Mouse (Mus musculus) gastrocnemius, adult 8-10 months (tissue): ENCODE data around the gene Pclaf. TPM values are rescaled to one million over a fixed set of nuclear protein-coding genes. Genes with fewer than 3 reads are reported as not detected.

Experiments
- DNase-seq, 2 experiments: peaks; one replicate each; pipeline ENCODE4 v3.0.0; 2022; ENCODE audit warnings: low spot score in 2 of 2
- total RNA-seq, 4 experiments: library from RNA; stranded (reverse); gene quantifications; 2 replicates each; pipeline ENCODE4 v1.2.4; 2022

Pclaf gene
- not detected for total RNA-seq

DNA sequence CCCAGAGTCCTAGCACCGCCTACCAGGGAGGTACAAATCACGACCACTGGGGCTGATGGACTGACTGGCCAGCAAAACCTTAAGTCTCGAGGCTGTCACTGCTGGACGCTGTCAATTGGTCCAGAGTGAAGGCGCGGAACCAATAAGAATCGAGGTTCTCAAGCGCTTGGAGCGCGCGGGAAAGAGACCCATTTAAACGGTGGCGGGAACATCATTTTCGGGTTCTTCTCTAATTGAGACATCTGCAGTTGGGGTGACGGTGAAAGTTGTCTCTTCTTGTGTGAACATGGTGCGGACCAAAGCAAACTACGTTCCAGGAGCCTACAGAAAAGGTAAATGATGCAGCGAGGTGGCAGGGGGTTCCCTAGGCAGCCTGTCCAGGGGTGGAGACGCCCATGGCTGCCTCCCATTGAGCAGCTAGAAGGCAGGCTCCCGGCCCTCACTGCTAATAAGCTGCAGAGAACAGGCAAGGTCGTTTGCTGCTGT, at the start of gene Pclaf:
Gene Pclaf, plus strand, starts transcription at position 95 of the 486 bp plus-strand sequence.
- peak; percentile 15 to 20 for DNase-seq

DNA sequence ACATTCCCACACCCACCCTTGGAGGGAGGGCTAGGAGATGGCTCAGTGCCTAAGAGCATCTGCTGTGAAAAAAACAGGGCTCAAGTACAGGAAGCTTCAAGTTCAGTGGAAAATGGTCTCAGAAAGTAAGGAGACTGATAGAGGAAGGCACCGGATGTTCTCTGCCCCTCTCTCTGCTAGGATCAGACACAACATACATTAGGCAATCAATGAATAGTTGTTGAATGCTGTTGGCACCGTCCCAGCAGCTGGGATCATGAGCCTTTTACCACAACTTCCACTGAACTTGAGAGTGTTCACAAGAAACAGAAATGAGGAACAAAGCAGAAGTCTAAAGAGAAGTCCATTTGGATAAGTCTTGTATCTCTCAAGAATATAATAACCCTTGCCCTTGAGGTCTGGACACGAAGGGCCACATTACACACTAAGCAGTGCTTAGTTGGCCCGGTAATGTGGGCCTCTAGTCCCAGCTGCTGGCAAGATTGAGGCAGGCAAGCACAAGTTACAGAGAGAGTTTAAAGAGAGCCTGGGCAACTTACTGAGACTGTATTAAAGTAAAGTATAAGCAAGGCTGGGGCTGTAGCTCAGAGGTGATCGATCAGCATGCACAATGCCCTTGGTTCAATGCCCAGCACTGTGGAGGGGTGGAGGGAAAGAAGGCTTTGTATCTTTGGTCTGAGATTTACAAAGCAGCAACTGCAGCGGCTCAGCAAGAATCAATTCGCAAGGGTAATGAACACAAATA, 45.4 kb upstream of the Pclaf start:
- DNase-seq, result no peak

DNA sequence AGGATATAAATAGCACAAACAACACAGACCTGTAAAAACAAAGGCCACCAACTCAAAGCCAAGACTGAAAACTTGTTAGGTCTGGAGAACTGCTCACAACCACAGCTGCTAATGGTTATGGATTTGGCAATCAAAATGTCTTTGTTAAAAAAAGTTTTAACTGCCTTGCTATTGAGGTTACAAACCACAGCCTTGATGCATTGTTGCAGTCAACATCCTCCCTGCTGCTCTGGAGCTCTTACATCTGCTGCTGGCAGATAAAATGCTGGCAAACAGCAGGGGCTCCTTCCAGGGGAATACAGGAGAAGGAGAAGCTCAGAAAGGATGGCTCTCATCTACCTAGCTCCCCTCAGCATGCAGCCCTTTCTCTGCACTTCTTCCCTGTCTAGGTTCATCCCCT, 41.9 kb upstream of the Pclaf start:
- DNase-seq, result no peak

DNA sequence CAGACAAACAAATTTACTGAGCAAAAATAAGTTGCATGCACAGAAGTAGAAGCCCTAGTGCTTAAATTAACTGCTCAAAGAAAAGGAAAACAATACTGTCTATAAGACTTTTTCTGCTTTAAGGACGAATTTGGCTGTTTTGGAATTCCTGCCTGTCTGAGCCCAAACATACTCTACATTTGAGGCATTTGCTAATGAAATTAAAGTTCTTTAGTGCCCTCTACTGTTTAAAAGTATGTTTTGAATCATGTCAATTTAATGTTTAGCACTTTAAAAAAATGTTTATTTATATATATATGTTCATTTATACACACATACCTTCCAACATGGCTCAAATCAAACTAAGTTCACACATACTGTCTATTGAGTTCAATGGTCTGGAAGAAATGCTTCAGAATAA, 39.8 kb upstream of the Pclaf start:
- no peak for DNase-seq

DNA sequence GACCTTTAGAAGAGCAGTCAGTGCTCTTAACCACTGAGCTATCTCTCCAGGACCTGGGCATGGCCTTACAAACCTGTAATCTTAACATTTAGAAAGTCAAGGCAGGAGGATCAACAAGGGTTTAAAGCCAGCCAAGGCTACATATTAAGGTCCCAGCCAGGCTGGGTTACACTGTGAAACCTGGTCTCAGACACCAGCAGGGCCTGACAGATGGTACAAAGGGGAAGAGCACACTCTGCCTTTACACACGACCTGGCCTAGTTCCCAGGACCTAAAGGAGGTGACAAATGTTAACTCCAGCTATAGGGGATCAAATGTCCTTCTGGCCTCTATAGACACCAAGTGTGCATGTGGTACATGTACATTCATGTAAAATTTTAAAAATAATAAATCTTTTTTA, 30.4 kb upstream of the Pclaf start:
- DNase-seq, result no peak

DNA sequence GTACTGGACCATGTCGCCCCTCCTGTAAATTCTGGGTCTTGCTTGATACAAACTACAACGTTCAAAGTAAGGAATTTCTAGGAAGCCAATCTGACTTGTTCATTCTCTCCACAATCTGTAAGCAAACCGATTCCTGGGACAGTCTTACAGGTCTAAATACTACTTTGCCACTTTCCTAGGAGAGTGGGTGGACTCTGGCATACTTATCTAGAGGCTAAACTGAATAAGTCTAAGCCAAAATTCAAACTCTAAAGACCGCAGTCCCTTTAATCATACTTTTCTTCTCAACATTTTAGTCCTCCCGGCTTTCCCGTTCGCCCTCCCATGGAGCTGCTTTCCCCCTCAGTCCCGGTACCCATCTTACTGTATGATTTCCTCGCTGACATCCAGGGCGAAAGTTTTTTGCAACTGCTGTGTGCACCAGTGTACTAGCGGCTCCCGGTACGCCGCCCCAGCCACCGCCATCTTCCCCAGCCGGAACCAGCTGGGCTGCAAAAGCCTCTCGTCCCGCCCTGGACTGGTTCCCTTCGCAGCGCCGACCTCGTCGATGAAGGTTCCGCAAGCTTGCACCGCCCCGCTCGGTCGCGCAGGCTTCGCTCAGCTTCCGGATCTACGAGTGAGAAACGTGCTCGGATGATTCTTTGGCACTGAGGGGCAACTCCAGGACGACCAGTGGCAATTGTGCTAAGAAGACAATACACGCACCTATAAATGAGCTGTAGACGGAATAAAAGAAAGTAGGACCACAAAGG, 5.3 kb upstream of the Pclaf start:
- peak; percentile 78 to 83 for DNase-seq

DNA sequence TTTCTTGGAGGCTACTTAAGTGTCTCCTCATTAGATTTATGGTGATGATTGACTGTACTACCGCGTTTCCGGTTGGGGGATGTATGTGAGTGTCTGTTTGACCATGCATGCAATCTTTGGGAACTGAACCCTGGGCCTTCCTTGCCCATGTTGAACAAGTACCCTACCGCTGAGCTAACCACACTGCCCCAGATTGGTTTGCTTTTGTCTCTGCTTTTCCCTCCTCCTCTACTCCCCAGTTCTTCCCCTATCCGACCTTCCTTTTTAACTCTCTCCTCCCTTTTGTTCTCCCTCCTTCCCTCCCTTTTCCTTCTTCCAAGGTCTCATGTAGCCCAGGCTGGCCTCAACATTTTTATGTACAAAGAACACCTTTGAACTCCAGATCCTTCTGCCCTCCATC, 1.1 kb downstream of the Pclaf start:
- DNase-seq, result no peak

DNA sequence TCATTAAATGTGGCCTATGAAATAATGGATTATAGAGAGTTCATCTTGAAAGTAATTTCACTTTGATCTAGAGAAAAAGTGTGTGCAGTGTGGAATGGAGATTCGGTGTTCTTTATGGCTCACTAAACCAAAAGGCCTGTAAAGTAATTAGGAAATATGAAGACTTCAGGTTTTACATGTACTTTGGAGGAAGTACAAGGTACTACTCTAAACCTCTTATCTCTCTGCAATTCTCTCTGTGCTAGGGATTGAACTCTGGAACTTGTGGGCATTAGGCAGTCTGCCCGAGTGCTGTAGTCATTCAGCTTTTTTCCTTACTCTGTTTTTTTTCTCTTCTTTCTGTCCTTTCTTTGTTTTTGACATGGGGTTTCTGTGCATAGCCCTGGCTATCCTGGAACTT, 6.9 kb downstream of the Pclaf start:
- no peak for DNase-seq

DNA sequence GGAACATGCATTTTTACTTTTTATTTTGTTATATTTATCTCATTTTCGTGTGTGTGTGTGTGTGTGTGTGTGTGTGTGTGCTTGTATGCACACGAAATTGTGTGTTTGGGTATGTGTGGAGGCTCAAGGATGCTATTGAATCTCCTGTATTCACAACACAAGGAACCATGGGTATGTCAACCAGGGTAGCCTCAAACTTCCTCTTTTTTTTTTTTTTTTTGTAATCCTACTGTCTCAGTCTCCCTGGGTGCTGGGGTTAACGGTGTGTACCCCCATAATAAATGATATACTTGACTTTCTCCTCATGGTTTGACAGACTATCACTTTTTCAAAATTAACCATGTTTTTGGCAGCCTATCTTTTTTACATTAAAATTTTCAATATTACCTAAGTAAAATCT, 12.8 kb downstream of the Pclaf start:
- DNase-seq, result no peak

DNA sequence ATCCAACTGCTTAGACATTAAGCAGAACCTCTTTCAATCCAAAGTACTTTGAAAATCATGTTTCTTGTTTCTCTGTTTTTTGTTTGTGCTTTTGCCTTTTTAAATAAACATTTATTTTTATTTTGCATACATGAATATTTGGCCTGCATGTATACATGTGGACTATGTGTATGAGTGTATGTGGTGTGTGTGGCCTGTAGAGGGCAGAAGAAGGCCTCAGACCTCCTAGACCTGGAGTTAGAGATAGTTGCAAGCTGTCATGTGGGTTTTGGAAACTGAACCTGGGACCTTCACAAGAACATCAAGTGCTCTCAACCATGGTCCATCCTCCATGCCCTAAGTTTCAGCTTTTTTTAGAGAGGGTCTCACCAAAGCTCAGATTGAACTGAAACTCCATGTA, 13.4 kb downstream of the Pclaf start:
- DNase-seq, result no peak

DNA sequence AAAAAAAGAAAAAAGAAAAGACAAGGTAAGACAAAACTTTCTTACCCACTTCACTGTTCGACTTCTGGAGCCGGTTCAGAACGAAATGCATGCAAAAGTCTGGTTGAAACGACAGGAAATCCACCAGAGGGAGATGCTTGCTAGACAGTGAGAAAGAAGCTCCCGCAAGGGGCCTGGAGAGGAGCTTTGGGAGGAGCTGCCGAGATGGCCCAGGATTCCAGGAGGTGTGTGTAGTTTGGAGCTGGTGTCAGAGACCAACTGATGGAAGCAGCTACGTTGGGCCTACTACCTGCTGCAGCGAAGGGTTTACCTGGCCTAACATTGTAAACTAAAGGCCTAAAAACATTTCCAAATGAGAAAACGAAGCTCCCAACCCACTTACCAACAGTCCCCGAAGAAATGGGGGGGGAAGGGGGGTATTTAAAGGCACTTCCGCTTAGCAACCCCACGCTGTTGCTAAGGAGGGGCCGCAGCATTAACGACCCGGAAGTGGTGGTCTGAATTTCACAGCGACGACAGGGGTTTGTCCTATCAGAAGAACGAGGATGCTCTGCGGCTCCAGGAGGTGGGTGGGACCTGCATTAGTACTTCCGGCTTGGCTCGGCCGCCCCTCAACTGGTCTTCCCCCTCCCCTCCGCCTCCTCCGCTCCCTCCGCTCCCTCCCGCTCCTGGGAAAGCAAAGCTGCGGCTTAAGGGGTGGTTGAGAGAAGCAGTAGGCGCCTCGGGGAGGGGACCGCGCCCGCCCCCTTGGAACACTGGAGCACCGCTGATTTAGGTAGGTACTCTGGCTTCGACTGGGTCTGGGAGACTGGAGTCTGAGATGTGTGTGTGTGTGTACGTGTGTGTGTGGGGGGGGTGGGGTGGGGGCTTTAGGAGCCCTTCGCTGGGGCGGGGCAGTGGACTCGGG, 18.6 kb downstream of the Pclaf start, which contains the start of the genes Trip4 and Csnk1g1:
Gene Trip4, minus strand, starts transcription at position 401 of the 907 bp plus-strand sequence.
Gene Csnk1g1, plus strand, starts transcription at position 531 of the 907 bp plus-strand sequence.
- DNase-seq, result peak; percentile 95

DNA sequence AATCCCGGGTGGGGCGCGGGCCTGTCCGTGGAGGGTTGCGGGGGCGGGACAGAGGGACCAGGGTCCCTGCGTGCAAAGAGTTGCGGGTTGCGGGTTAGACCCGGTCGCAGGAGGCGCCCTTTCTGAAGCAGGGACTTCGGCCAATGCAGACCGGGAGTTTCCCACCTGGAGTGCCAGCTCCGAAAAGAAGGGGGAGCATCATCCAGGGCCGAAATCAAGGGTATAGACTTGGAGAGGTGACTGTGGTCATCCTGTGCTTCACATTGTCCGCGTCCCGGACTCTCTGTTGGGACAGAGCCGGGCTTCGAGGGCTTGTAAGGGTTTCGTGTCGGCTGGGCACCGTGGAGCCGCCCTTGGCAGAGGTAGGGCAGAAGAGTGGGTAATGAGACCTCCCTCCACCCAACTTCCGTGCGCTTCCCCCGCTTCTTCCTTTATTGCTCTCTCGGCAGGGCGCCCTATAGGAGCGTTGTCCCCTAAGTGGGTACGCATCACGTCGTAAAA, 19.3 kb downstream of the Pclaf start:
- peak in 1 of 2 experiments; percentile 14 for DNase-seq

DNA sequence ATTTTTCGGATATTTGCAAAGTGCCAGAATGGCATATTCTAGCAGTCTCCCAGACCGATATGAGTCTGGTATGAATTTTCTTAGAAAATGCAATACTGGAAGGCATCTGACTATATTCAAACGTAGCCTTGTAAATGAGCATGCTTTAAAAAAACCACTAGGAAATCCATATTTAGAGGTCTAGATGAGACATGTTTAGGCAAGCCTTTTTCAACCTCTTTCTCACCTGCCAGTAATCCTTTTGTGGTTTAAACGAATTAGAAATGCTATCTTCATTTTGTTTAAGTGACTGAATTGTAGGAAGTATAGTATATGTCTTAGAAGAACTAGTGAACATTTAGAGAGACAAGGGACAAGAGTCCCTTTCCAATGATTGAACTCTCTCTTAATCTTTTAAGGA, 19.8 kb downstream of the Pclaf start:
- DNase-seq, result no peak

DNA sequence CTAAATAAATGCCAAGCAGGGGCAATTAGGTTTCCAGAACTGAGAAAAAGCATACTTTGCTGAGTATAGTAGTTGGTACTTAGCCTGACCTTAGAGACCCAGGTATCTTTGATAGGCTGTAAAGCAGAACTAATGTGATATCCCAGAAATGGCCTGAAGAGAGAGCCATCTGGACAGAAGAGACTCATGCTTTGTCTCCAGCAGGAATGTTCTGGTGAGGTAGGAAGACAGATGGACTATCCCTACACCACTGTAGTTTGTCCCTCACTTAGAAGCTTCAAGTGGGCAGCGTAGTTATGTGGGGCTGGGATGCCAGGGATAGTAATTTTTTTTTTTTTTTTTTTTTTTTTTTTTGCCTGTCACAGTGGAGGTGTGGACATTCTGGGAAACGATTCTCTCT, 23.9 kb downstream of the Pclaf start:
- DNase-seq, result no peak

DNA sequence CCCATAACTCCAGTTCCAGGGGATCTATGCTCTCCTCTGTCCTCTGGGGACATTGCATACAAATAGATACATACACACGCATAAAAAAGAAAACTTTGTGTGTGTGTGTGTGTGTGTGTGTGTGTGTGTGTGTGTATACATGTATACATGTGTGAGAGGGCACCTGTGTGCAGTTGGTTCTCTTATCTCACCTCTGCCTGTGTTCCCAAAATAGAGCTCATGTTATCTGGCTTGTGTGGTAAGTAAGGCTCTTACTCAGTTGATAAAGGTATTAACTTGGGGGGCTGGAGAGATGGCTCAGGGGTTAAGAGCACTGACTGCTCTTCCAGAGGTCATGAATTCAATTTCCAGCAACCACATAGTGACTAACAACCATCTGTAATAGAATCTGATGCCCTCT, 27.0 kb downstream of the Pclaf start:
- DNase-seq, result no peak

DNA sequence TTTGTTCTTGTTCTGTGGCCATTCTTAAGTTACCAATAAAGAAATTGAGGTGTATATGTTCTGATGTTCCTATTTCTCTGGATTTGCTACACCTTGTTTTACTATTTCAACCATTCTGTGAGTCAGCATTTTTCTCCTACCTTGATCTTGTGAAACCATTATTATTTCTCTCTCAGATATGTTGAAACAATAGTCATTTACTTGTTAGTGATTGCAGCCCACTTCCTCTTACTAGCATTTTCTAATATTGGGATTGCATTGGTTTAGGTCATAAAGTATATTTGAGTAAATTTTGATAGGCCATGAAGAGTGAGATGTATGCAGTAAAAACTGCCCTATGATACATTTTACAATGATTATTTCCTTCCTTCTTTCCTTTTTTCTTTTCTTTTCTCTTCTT, 38.4 kb downstream of the Pclaf start:
- no peak for DNase-seq

DNA sequence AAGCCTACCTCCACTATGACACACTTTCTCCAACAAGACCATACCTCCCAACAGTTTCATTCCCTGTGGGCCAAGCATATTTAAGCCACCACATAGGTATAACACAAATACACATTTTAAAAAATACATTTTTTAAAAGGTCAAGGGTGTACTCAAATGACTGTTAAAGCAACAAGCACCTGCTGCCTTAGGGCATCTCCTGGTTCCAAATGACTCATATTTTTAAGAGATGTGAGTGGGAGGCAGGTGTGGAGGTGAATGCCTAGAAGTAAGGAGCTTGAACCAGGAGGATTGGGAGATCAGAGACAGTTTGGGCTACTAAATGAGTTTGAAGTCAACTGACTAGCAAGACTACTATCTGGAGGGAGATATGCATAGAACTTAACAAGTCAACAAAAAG, 39.8 kb downstream of the Pclaf start:
- DNase-seq, result no peak

DNA sequence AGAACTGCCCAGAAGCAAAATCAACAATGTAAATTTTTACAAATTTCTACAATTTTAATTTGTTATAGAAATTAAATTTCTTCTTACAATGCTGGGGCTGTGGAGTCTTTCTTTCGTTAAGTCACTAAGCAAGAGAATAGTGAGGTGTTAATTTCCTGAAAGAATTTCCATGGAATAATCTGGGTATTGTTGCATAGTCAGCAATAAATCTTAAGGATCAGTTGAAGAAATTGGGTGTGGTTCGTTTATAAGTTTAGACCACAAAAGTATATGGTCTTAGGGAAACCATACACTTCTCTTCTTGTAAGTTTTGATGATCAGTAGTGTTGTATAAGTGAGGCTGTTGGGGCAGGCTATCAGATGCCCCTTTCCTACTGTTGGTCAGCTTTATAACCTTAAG, 47.5 kb downstream of the Pclaf start:
- DNase-seq, result no peak

DNA sequence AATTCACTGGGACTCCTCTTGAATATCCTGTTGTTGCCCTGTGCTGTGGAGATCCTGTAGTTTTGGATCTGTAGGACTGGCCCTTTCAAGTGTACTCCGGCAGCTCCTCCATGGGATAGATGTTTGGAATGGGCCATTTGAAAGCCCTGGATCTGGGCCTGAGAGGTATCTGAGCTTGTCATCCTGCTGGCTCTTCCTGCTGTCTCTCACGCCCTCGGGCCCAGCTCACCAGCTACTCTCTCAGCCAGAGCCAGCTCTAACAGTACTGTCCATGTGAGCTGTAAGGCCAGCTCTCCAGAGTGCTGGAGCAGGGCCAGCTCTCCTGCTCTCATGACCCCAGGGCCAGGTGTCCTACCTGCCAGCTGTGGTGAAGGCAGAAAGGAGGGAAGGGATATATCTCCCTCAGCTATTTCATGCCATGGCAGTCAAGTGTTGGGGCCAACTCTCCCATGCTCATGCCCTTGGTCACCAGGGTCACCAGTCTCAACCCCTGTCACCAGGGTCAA, 61.1 kb downstream of the Pclaf start:
- DNase-seq, result no peak
